Mouse (Mus musculus) forebrain, embryonic 10.5 days (tissue): ENCODE measurements around the gene Igfbp4. TPM values are rescaled to one million over a fixed set of nuclear protein-coding genes. Genes with fewer than 3 reads are reported as not detected.

Source experiments
- DNase-seq: peaks from one replicate; pipeline ENCODE4 v3.0.0-alpha.2; 2017; ENCODE audit warnings: low spot score; ENCODE audit errors: extremely low spot score
- H3K27ac ChIP-seq: fragments of 300-500 bp; sonication (generic); 2 replicates; pipeline ENCODE4 v1.5.1; 2016; ENCODE audit warnings: mild to moderate bottlenecking
- H3K27me3 ChIP-seq: fragments of 300-500 bp; sonication (generic); 2 replicates; pipeline ENCODE4 v1.6.1; 2016; ENCODE audit warnings: mild to moderate bottlenecking; ENCODE audit not compliant: poor library complexity, severe bottlenecking
- H3K36me3 ChIP-seq: fragments of 300-500 bp; sonication (generic); replicated peaks from 2 replicates; pipeline ENCODE4 v1.6.1; 2016; ENCODE audit warnings: mild to moderate bottlenecking, moderate library complexity
- H3K4me1 ChIP-seq: fragments of 300-500 bp; sonication (generic); 2 replicates; pipeline ENCODE4 v1.6.1; 2016
- H3K4me3 ChIP-seq: fragments of 300-500 bp; sonication (generic); 2 replicates; pipeline ENCODE4 v1.5.1; 2016; ENCODE audit warnings: mild to moderate bottlenecking, moderate library complexity
- H3K9me3 ChIP-seq: fragments of 300-500 bp; sonication (generic); 2 replicates; pipeline ENCODE4 v1.6.1; 2016; ENCODE audit warnings: mild to moderate bottlenecking, moderate library complexity
- WGBS: fragments of 180-500 bp; shearing (Covaris S2); methylation state at CpG from one replicate; pipeline ENCODE4 v1.1.7; 2016; 5-methylcytosine and 5-hydroxymethylcytosine counted together
- polyA plus RNA-seq: library from polyadenylated mRNA; unstranded; fragments of >200 nt; fragmentation: Nextera tagmentation; extraction: Ambion mirVana; gene quantifications from 2 replicates; pipeline ENCODE4 v1.2.1, GENCODE M21; 2016

The Igfbp4 gene
- polyA plus RNA-seq, 1 experiment from 2014 or later: 364 TPM

- H3K9me3 ChIP-seq: no peaks in the 10 kb centered on the region
- DNase-seq: peak; percentile 57
- H3K27me3 ChIP-seq: no peaks in the 10 kb centered on the region
- H3K36me3 ChIP-seq: no peaks in the 10 kb centered on the region
- peaks cover 66% of the 10 kb centered on the region for H3K4me1 ChIP-seq
- H3K27ac ChIP-seq: peak overlapping the region; percentile 62
- H3K4me3 ChIP-seq: no peak overlapping the region
- WGBS: 31% methylated on average over 6 of the region's 6 CpGs
Measured at GRCm38 (mm10) chr11:99071866-99072265, 30.8 kb downstream of the Igfbp4 start.

- H3K4me1 ChIP-seq: peaks cover 69% of the 10 kb centered on the region
- H3K4me3 ChIP-seq: no peak overlapping the region
- DNase-seq: no peak
- H3K27ac ChIP-seq: peak overlapping the region; percentile 62
- no peaks in the 10 kb centered on the region for H3K9me3 ChIP-seq
- no peaks in the 10 kb centered on the region for H3K27me3 ChIP-seq
- WGBS: 66% methylated on average over 5 of the region's 5 CpGs
- H3K36me3 ChIP-seq: no peaks in the 10 kb centered on the region
Measured at GRCm38 (mm10) chr11:99073781-99074180, 32.7 kb downstream of the Igfbp4 start.

GRCm38 (mm10) chr11:99076744-99077319, 35.8 kb downstream of the Igfbp4 start:
- H3K27me3 ChIP-seq: no peaks in the 10 kb centered on the region
- 85% methylated on average over 5 of the region's 5 CpGs for WGBS
- DNase-seq: no peak
- H3K4me3 ChIP-seq: no peak overlapping the region
- no peaks in the 10 kb centered on the region for H3K9me3 ChIP-seq
- H3K27ac ChIP-seq: no peak overlapping the region
- H3K36me3 ChIP-seq: no peaks in the 10 kb centered on the region
- peaks cover 63% of the 10 kb centered on the region for H3K4me1 ChIP-seq

GRCm38 (mm10) chr11:99077869-99078268, 36.8 kb downstream of the Igfbp4 start:
- Histone ChIP-seq H3K9me3 (no peaks in the 10 kb centered on the region), H3K27ac (no peak overlapping the region), H3K4me1 (peaks cover 59% of the 10 kb centered on the region), H3K4me3 (no peak overlapping the region), H3K36me3 (no peaks in the 10 kb centered on the region), H3K27me3 (no peaks in the 10 kb centered on the region)
- no peak for DNase-seq
- WGBS: 90% methylated on average over 8 of the region's 8 CpGs

GRCm38 (mm10) chr11:99080902-99081543, 40.0 kb downstream of the Igfbp4 start:
- H3K36me3 ChIP-seq: no peaks in the 10 kb centered on the region
- no peaks in the 10 kb centered on the region for H3K27me3 ChIP-seq
- H3K27ac ChIP-seq: no peak overlapping the region
- H3K9me3 ChIP-seq: no peaks in the 10 kb centered on the region
- peaks cover 33% of the 10 kb centered on the region for H3K4me1 ChIP-seq
- WGBS: 88% methylated on average over 9 of the region's 9 CpGs
- no peak overlapping the region for H3K4me3 ChIP-seq
- no peak for DNase-seq

- WGBS: 81% methylated on average over 3 of the region's 3 CpGs
- Histone ChIP-seq H3K9me3 (no peaks in the 10 kb centered on the region), H3K36me3 (no peaks in the 10 kb centered on the region), H3K27me3 (no peaks in the 10 kb centered on the region), H3K4me1 (peaks cover 33% of the 10 kb centered on the region), H3K27ac (0 out of 2 replicates have a peak overlapping the region, but pooled peaks have one; percentile 67), H3K4me3 (no peak overlapping the region)
- DNase-seq: no peak
Measured at GRCm38 (mm10) chr11:99081566-99081965, 40.5 kb downstream of the Igfbp4 start.

GRCm38 (mm10) chr11:99082098-99082497, 41.1 kb downstream of the Igfbp4 start:
- Histone ChIP-seq H3K36me3 (no peaks in the 10 kb centered on the region), H3K4me1 (peaks cover 33% of the 10 kb centered on the region), H3K27ac (peak overlapping the region; percentile 67), H3K9me3 (no peaks in the 10 kb centered on the region), H3K4me3 (no peak overlapping the region), H3K27me3 (no peaks in the 10 kb centered on the region)
- no peak for DNase-seq
- 80% methylated on average over 8 of the region's 8 CpGs for WGBS

- H3K4me1 ChIP-seq: peaks cover 30% of the 10 kb centered on the region
- no peaks in the 10 kb centered on the region for H3K36me3 ChIP-seq
- DNase-seq: no peak
- H3K4me3 ChIP-seq: no peak overlapping the region
- 90% methylated on average over 8 of the region's 8 CpGs for WGBS
- no peaks in the 10 kb centered on the region for H3K27me3 ChIP-seq
- no peak overlapping the region for H3K27ac ChIP-seq
- H3K9me3 ChIP-seq: no peaks in the 10 kb centered on the region
Measured at GRCm38 (mm10) chr11:99083516-99083915, 42.5 kb downstream of the Igfbp4 start.

GRCm38 (mm10) chr11:99084366-99084765, 43.3 kb downstream of the Igfbp4 start:
- Histone ChIP-seq H3K36me3 (no peaks in the 10 kb centered on the region), H3K27ac (no peak overlapping the region), H3K27me3 (no peaks in the 10 kb centered on the region), H3K9me3 (no peaks in the 10 kb centered on the region), H3K4me1 (peaks cover 29% of the 10 kb centered on the region), H3K4me3 (no peak overlapping the region)
- WGBS: 78% methylated on average over 9 of the region's 9 CpGs
- DNase-seq: no peak

GRCm38 (mm10) chr11:99088486-99088885, 47.4 kb downstream of the Igfbp4 start:
- H3K27ac ChIP-seq: no peak overlapping the region; the same call in 1 of the 2 replicates
- H3K4me1 ChIP-seq: peaks cover 10% of the 10 kb centered on the region; the same call in 1 of the 2 replicates
- H3K36me3 ChIP-seq: no peaks in the 10 kb centered on the region
- H3K4me3 ChIP-seq: no peak overlapping the region
- H3K27me3 ChIP-seq: no peaks in the 10 kb centered on the region
- DNase-seq: no peak
- WGBS: 63% methylated on average over 2 of the region's 2 CpGs
- H3K9me3 ChIP-seq: no peaks in the 10 kb centered on the region

GRCm38 (mm10) chr11:99089077-99089601, 48.1 kb downstream of the Igfbp4 start, which contains the start of gene Tns4:
TSS of gene Tns4 (minus strand) at chr11:99089306.
- H3K4me3 ChIP-seq: no peak within 1 kb of the TSS
- H3K9me3 ChIP-seq: no peaks in the 10 kb centered on the region
- no peak within 1 kb of the TSS; the same call in 1 of the 2 replicates for H3K27ac ChIP-seq
- no peaks in the 10 kb centered on the region for H3K27me3 ChIP-seq
- 58% methylated on average over 14 of the region's 14 CpGs for WGBS
- H3K4me1 ChIP-seq: peaks cover 10% of the 10 kb centered on the region; the same call in 1 of the 2 replicates
- H3K36me3 ChIP-seq: no peaks in the 10 kb centered on the region
- DNase-seq: no peak

- WGBS: 95% methylated on average over 8 of the region's 8 CpGs
- H3K9me3 ChIP-seq: 0 out of 2 replicates have a peak, but pooled peaks cover 5% of the 10 kb centered on the region
- H3K36me3 ChIP-seq: no peaks in the 10 kb centered on the region
- peaks cover 14% of the 10 kb centered on the region for H3K4me1 ChIP-seq
- no peak for DNase-seq
- no peaks in the 10 kb centered on the region for H3K27me3 ChIP-seq
- no peak overlapping the region for H3K4me3 ChIP-seq
- H3K27ac ChIP-seq: no peak overlapping the region
Measured at GRCm38 (mm10) chr11:99090391-99090790, 49.3 kb downstream of the Igfbp4 start.

- no peaks in the 10 kb centered on the region for H3K27me3 ChIP-seq
- 60% methylated on average over 2 of the region's 2 CpGs for WGBS
- H3K4me3 ChIP-seq: no peak overlapping the region
- peaks cover 19% of the 10 kb centered on the region for H3K4me1 ChIP-seq
- no peak for DNase-seq
- no peaks in the 10 kb centered on the region for H3K36me3 ChIP-seq
- 0 out of 2 replicates have a peak, but pooled peaks cover 5% of the 10 kb centered on the region for H3K9me3 ChIP-seq
- no peak overlapping the region for H3K27ac ChIP-seq
Measured at GRCm38 (mm10) chr11:99091666-99092065, 50.6 kb downstream of the Igfbp4 start.
